Mouse (Mus musculus): ENCODE measurements around the gene Tshz2.

Tshz2 gene

GRCm38 (mm10) chr2:170106000-170106399, 473.2 kb downstream of the Tshz2 start:
- no peak for DNase-seq (ENCODE audit: low spot score)

GRCm38 (mm10) chr2:170107791-170108190, 475.0 kb downstream of the Tshz2 start:
- no peak for DNase-seq (ENCODE audit: low spot score)

- no peak for DNase-seq (ENCODE audit: low spot score)
Measured at GRCm38 (mm10) chr2:170109528-170109927, 476.7 kb downstream of the Tshz2 start.

- no peak for DNase-seq (ENCODE audit: low spot score)
Measured at GRCm38 (mm10) chr2:170110306-170110705, 477.5 kb downstream of the Tshz2 start.

- DNase-seq (ENCODE audit: low spot score), result peak; percentile 86
Measured at GRCm38 (mm10) chr2:170116704-170117281, 484.0 kb downstream of the Tshz2 start.

- no peak for DNase-seq (ENCODE audit: low spot score)
Measured at GRCm38 (mm10) chr2:170120139-170121027, 487.6 kb downstream of the Tshz2 start.
